Mouse (Mus musculus) retina, postnatal 7 days (tissue): ENCODE results near the gene Rac2.
A peak's percentile ranks its signal among the peaks of the same experiment; 100 is the strongest.

Experiments used
- DNase-seq: peaks from one replicate; pipeline ENCODE4 v3.0.0-alpha.2; 2012; ENCODE audit warnings: low read depth, low spot score

The Rac2 gene

DNA sequence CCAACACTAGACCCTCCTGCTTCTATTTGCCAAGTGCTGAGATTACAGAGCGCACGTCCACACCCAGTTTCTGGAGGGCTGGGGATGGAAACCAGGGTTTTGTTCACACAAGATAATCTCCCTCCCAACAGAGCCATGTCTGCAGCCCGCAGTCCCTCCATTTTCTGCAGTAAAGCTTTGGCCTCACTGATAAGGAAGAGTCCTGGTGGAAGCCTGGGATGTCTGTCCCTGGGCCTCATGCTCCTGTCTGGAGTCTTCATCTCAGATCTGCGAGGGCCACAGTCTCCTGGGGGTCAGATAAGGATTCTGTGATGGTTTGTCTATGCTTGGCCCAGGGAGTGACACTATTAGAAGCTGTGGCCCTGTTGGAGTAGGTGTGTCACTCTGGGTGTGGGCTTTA is 15.5 kb upstream of the Rac2 start:
- DNase-seq = no peak

DNA sequence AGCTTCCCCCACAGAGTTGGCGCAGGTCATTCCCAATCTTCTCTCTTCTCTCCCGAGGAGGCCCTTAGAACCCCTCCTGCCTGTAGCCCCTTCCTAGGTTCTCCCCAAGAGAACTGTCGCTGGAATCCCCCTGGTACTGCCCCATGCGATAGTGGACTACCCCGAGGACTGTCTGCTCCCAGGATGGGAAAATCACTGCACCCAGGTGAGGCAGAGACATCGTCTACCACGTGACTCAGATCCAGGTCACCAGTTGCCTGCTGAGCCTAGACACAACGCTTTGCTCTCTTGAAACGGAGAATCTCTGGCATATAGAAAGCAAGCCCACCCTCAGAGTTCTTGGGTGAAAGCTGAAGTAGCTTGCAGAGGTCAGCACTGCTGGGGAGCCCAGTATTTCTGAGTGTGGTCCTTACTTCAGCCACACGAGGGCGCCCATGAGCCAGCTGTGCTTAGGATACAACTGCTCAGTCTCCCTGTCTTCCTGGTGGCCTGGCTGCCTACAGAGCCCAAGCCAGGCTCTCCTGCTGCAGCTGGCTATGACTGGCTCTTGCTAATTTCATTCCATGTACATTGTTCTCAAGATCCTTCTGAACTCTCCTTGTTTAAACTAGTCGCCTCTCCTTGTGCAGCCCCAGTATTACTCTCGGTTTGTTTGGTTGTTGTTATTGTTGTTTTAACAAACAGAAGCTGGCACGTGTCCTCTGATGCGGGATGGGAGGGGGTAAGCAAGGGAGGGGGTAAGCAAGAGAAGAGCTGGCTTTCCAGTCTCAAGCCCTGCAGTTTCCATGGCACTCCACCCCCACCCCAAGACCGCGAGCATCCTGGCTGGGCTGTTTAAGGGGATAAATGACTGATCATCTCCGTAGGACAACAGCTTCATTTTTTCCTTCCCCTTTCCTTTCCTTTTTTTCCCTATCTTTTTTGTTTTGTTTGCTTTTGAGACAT is 14.7 kb upstream of the Rac2 start:
- DNase-seq = peak; percentile 78

DNA sequence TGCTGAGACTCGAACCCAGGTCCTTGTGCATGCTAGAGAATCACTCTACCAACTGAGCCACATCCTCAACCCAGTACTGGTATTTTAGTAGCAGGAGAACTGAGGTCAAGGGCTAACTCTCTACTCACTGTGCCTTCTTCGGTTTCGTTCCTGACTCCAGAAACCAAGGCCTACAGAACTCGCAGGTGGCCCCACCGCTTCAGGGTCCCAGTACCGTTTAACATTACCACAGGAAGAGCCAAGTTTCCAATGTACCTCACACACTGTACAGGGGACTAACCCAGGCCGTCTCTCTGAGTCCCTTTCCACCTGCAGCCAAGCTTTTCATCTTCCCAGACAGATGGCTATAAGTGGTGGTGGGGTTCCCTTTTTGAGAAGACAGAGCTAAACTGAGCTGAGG is 12.8 kb upstream of the Rac2 start:
- DNase-seq = no peak

DNA sequence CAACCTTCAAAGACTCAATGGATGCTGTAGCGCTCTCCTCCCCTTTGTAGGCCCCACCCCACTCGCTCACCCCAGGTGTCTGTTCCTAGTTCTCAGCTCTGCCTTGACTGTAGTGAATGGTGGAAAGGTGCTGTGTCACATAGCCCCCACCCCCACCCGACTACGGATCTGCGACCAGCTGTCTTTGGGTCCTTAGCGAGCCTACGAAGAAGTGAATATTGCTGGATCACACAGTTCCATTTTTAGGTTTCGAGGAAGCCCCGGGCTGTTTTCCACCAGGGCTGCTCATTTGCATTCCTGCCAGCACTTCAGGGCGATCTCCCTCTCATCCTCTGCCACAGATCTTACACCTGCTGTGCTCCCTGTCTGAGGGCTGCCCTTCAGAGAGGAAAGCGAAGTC is 10.8 kb upstream of the Rac2 start:
- DNase-seq = no peak

DNA sequence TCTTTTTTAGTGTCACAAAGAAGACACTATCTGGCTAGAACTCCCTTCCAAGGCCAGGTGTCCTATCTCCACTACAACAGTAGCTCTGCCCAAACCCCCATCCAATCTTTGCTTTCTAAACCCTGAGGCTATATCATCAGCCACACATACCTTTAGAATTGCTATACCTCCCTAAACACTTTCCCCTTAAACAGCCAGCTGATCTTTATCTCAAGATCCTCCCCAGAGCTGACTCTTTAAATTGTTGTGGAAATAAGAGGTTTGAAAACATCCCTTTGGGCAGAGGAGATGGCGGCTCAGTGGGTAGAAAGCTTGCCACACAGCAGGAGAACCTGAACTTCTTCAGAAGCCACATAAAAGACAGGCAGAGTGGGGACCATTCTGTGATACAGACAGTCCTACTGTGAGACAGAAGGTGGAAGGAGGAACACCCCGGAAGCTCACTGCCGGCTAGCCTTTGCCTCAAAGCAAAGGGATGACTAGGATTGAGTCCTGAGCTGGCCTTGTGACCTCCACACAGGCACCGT is 3.8 kb upstream of the Rac2 start:
- no peak for DNase-seq

DNA sequence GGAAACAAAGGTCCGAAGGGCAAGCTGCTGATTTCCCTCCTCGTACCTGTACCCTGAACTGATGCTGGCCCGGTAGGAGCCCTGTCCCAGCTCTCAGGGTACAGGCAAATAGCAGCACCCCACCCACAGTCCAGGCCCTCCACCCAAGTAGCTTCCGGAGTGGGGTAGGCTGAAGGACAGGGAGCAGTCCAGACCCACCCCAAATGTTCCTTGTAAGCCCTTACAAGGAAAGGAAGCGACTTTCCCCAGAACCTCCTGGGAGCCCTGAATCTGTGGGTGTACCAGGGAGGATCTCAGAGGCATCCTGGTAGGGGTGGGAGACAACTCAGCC is 348 bp downstream of the Rac2 start:
- no peak for DNase-seq

DNA sequence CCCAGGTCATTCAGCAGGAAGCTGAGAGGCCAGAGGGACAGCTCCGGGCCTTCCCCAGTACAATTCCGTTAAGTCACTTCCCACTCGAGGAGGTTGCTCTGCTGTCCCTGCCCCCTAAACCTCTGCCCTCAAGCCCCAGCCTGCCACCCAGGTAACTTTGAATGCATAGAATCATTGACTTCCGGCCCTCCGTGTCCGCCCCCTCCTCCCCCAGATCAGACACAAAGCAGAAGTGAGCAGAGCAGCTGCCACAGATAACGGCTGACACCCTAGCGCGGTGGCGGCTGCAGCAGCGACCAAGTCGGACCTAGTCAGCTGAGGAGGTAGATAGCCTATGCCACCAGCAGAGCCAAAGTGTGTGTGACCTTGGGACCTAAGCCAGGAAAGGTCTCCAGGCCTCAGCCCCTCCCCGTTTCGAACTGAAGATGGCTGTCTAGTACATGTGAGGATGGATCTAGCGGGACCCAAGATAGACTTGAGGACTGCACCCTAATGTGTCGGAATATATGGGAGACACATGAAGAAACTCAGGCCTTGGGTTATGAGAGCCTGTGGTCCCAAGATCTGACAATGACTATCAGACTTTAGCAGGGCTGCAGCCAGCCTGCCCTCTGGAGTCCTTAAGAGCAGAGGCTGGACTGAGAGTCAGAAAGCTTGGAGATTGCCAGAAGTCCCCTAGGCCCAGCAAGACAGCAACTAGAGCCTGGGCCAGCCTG is 871 bp downstream of the Rac2 start:
- no peak for DNase-seq

DNA sequence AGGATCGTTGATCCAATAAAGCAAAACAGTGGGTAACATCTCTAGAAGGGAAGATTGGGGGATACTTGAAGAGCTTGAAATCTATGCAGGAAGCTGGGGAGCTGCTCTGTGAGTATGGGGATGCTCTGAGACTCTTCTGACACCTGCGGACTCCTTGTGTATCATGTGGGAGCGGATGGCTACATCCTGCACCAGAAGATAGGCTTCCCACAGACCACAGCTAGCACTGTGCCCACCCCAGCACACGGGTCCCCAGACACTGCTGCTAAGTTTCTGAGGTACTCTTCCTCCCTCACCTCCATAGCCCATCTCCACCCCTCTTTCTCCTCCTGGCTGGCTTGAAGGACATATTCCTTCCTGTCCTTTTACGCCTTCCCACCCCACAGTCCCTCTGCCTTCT is 2.4 kb downstream of the Rac2 start:
- DNase-seq = no peak

DNA sequence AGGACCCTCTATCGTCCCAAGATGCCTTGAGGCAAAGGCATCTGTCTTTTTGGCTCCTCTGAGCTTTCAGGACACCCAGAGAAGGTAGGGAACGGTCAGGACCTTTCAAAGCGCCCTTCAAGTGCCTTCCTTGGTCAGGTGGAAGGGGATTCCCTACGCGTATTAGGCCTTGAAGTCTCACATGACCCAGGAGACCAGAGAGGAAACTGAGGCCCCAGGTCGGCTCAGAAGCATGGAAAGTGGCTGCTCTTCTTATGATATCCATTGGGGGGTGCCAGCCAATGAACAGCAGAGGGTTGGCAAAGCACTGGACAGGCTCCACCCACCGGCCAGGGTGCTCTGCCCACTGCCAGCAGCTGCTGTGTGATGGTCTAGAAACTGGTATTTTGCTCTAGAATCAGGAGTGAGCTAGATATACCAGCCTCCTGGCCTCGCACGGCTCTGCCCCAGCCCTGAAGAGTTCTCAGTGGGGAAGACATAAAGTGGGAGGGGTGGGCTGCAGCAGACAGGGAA is 4.9 kb downstream of the Rac2 start:
- DNase-seq = no peak

DNA sequence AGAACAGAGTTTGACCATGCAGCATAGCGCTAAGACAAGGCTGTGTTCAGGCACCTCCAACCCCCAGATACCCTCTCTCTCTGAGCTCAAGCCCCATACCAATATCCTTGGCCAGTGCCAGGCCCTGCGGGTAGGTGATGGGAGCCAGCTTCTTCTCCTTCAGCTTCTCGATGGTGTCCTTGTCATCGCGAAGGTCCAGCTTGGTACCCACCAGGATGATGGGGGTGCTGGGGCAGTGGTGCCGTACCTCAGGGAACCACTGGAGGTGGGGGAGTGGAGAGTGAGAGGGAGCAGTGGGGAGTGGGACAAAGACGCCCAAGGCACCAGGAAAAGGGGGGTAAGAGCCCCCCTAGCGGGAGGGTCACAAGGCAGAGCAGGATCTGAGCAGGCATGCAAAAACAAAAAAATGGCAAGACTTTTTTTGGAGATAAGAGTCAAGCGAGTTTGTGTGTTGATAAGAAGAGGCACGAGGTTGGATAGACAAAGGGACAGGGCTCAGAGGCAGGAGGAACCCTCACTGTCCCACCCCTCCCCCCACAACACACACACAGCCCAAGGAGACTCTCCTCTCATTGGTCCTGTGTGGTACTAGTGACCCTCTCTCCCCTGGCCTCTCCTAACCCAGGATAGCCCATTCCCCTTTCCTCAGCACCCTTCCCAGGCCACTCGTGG is 7.7 kb downstream of the Rac2 start:
- DNase-seq = no peak

DNA sequence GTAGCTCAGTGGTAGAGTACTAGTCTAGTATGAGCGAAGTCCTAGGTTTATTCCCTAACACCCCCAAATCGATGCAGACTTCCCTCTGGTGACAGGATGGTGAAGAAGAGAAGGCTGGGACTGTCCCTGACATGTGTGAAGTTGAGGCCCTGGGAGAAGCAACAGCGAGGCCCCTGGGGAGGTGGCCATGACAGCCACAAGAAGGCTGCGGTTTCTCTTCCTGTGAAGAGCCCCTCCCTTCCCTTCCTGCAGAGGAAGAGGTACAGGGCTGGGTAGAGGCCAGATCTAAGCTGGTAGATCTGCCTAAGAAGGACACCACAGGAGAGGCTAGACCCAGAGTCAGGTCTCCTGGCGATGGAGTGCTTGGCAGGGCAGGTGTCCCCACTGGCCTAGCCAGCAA is 8.6 kb downstream of the Rac2 start:
- DNase-seq = no peak

DNA sequence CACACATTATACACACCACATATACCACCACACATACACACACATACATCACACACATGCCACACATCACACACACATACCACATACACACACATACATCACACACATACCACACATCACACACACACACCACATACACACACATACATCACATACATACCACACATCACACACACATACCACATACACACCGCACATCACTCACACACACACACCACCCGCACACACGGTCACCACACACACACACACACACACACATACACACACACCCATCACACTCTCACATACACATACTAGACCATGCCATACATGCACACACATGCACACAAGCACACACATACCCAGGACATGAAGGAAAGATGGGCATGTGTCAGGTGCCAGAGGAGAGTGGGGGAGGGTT is 9.2 kb downstream of the Rac2 start:
- no peak for DNase-seq

DNA sequence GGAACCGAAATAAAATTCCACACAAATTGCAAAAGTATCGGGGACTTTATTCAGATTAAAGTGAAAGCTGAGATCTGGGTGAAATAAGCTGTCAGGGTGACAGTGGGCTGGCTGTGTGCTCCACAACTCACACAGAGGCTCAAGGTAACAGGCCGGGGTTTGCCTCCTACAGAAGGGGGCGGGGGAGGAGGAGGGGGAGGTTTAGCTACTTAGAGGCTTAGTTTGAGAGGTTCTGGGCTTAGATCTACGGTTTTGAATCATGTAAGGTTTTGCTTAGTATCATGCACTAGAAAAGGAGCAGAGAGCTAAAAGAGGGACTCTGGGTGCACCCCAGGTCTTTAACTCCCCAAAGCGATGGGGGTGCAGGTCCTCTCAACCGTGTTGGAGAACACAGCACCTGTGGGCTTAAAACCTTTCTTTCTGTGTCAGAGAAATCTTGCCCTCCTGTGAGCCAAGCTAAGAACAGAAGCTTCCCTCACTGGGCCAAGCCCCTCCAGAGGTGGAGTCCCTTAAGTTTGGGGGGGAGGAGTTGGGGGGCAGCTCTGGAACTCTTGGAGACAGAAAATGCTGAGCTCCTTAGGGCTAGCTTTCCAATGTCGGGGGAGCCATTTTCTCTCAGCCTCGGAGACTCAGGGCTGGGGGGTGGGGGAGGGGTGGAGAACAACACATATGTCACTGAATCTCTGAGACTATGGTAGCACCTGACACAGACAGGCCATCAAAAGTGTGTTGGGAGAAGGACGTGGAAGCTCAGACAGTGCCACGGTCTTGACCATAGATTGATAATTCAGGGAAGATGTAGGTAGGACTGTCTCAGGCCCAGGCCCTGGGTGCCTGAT is 13.2 kb downstream of the Rac2 start:
- DNase-seq = no peak

DNA sequence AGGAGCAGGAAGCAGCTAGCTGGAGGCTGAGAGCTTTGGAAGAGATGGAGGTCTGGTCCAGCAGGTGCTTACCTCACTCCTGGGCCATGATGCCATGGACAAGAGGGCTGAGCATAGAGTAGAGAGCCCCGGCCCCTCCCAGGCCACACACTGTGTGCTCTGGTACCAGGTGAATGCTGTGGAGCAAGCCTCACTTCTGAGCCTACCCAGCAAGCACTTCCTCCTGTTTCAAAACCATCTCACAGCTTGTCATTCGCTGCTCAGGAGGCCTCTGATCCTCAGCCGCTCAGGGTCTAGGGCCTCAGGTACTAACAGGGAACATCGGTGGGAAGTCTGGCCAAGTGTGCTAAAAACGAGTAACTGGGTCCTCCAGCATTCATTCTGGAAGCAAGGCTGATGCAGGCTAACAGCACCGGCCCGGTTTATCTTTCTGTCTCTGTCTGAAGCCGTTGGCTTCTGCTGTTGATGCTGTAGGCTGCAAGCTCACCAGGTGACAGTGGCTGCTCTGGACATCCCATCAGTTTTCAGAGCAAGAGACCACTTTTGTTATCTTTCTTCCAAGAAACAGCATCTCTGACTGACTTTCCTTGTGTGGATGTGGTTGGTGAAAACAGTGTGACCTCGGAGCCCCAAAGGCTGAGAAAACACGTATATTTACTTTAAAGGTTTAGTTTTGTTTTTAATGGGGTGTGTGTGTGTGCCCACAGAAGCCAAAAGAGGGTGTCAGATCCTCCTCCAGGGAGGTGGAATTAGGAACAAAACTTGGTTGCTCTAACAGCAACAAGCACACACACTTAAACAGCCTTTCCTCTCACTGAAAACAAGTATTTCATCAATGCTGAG is 14.7 kb downstream of the Rac2 start:
- no peak for DNase-seq

DNA sequence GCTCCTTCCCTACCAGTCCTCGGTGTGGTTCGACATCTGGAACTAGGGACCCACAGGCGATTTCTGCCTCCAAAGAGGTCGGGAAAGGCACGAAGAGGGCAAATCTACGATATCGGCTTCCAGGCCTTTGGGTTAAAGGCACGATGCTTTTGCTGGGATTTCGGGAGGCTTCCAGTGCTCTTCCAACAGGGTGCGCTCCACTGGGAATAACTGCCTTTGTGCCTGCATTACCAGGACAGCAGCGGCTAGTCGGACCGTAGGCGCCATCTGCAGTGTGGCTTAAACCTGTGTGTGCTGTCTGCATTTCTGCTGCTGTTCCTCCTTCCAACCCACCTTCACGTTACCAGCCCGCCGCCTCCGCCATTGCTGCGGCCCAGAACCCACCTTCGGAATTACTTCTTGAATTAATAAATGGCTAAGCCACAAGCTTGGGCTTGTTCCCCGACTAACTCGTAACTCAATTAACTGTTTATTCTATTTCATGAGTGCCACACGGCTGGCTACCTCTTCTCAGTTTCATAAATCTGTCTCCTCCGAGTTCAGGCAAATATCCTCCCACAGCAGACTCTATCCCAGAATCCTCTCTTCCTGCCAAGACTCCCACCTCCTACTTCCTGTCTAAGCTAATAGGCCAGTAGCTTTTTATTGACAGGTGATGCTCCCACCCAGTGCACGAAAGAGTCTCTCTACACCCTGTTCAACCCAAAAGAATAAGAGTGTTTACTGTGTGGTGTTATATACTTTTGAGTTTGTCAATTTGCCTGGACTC is 17.9 kb downstream of the Rac2 start:
- no peak for DNase-seq

DNA sequence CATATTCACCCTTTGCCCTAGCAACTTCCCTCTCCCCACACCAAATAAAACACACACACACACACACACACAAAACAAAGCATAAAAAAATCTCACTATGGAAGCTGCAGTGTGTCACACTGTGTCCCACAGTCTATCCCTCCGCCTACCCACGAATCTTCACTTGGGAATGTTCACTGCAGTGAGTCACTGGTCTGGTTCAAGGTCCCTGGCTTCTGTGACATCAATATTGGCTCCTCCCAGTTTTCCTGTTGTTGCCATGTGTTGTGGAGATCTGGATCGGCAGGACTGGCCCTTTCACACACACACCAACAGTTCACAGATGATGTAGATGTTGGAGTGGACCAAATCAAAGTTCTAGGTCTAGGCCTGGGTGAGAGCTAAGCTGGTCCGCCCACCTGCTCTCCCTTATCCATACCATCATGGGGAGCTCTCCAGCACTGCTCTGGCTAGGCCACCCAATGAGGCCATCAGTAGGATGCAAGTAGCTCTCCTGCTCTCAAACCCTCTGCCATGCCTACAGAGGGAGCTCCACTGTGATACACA is 23.3 kb downstream of the Rac2 start:
- DNase-seq = no peak

DNA sequence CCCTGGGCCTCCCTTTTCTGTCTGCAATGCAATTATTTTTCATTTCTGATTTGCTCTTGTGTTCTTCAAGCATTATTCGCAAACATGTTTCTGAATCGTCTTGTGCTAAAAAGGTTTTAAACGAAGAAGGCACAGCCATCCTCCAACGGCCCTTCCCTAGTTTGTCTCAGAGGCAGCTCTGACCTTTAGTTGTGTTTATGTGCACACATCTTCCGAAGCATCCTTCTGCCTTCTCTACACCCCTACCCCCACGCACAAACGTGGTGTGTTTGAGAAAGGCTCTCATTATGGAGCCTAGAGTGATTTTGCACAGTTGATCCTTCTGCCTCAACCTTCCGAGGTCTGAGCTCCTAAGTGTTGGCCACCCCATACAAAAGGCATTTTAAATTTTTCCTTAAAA is 23.9 kb downstream of the Rac2 start:
- no peak for DNase-seq

DNA sequence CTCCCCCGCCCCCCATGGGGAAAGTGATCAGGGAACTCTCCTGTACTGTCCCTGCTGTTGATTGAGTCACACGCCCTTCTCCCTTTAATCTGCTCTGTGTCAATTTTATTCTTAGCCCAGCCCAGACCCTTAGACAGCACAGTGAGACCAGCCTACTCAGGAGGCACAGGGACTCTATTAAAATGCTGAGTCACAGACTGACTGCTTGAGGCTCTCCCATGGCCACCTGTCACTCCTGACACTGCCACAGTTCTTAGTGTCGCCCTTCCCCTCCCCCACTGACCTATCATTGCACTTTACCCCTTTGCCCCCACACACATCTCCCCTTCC is 24.3 kb downstream of the Rac2 start:
- DNase-seq = no peak
